Mouse (Mus musculus) CH12.LX (cell line): ENCODE measurements around the gene Atp8b4. TPM values are rescaled to one million over a fixed set of nuclear protein-coding genes. Genes with fewer than 3 reads are reported as not detected.

Experiments used
- DNase-seq: peaks from one replicate; pipeline ENCODE4 v3.0.0-alpha.2; 2013; ENCODE audit errors: extremely low read depth
- H3K27ac ChIP-seq: 2 replicates; pipeline ENCODE4 v1.5.1; 2012; ENCODE audit warnings: low read depth, mild to moderate bottlenecking, control low read depth, moderate library complexity; ENCODE audit not compliant: insufficient read depth
- H3K27me3 ChIP-seq: replicated peaks from 2 replicates; pipeline ENCODE3; 2012; ENCODE audit warnings: inconsistent platforms
- H3K36me3 ChIP-seq, 2 experiments: replicated peaks in 1 of 2; 2 replicates each; pipeline versions ENCODE3 to v1.6.1; 2012; ENCODE audit warnings: inconsistent platforms in 1 of 2, low read length in 1 of 2, mild to moderate bottlenecking in 1 of 2, mixed read lengths in 1 of 2, moderate library complexity in 1 of 2; ENCODE audit not compliant: control insufficient read depth in 1 of 2, insufficient read depth in 1 of 2
- H3K4me1 ChIP-seq, 2 experiments: 2 replicates each; pipeline ENCODE4 v1.6.1; 2012; ENCODE audit warnings: inconsistent platforms in 1 of 2, moderate library complexity in 1 of 2; ENCODE audit not compliant: insufficient read depth in 2 of 2, control insufficient read depth in 1 of 2
- H3K4me2 ChIP-seq: 2 replicates; pipeline ENCODE4 v1.6.1; 2012; ENCODE audit warnings: low read depth, mild to moderate bottlenecking, control low read depth; ENCODE audit not compliant: poor library complexity, insufficient read depth, severe bottlenecking
- H3K4me3 ChIP-seq, 3 experiments: fragments of 150-350 bp in 1 of 3; sonication (generic) in 1 of 3; replicated peaks in 1 of 3; 2 replicates each; pipeline versions ENCODE3 to v1.5.1; 2011 to 2012; ENCODE audit warnings: low read depth in 2 of 3, low read length in 2 of 3, mild to moderate bottlenecking in 2 of 3, moderate library complexity in 2 of 3, control low read depth in 1 of 3, improper control_type of control experiment in 1 of 3, inconsistent platforms in 1 of 3, mixed read lengths in 1 of 3; ENCODE audit not compliant: poor library complexity in 1 of 3
- H3K79me2 ChIP-seq: replicated peaks from 2 replicates; pipeline ENCODE4 v1.6.1; 2012; ENCODE audit warnings: mild to moderate bottlenecking, moderate library complexity; ENCODE audit not compliant: control insufficient read depth, poor library complexity, insufficient read depth, severe bottlenecking; ENCODE audit errors: extremely low read depth
- H3K9ac ChIP-seq: 2 replicates; pipeline ENCODE4 v1.6.1; 2012; ENCODE audit warnings: low read depth, mild to moderate bottlenecking, control low read depth, moderate library complexity; ENCODE audit not compliant: insufficient read depth
- H3K9me3 ChIP-seq: replicated peaks from 2 replicates; pipeline ENCODE3; 2012; ENCODE audit warnings: low read length, inconsistent platforms, mixed read lengths
- CHD1 ChIP-seq: IDR thresholded peaks from 2 replicates; pipeline ENCODE4 v1.6.1; 2012; ENCODE audit warnings: low read depth, low read length, improper control_type of control experiment, inconsistent platforms
- CHD2 ChIP-seq: IDR thresholded peaks from 2 replicates; pipeline ENCODE4 v1.6.1; 2011; ENCODE audit warnings: low read length, improper control_type of control experiment
- CTCF ChIP-seq, 2 experiments: IDR thresholded peaks in 1 of 2; conservative IDR thresholded peaks in 1 of 2; 2 replicates each; pipeline ENCODE4 v1.5.1; 2011 to 2012; ENCODE audit warnings: low read depth in 2 of 2, low read length in 2 of 2, improper control_type of control experiment in 1 of 2, inconsistent platforms in 1 of 2, mild to moderate bottlenecking in 1 of 2, moderate library complexity in 1 of 2
- ELF1 ChIP-seq: IDR thresholded peaks from 2 replicates; pipeline ENCODE4 v1.6.1; 2014; ENCODE audit warnings: low read depth, mild to moderate bottlenecking, inconsistent platforms, low read length, improper control_type of control experiment
- ETS1 ChIP-seq: conservative IDR thresholded peaks from 2 replicates; pipeline ENCODE4 v1.6.1; 2012; ENCODE audit warnings: low read depth, mild to moderate bottlenecking, inconsistent platforms, low read length, improper control_type of control experiment, moderate library complexity
- IRF4 ChIP-seq: IDR thresholded peaks from 2 replicates; pipeline ENCODE4 v1.6.1; 2014; ENCODE audit warnings: low read depth, mild to moderate bottlenecking, inconsistent platforms, low read length, improper control_type of control experiment
- JUND ChIP-seq: conservative IDR thresholded peaks from 2 replicates; pipeline ENCODE4 v1.6.1; 2011; ENCODE audit warnings: low read depth, low read length, improper control_type of control experiment
- KAT2A ChIP-seq: IDR thresholded peaks from 2 replicates; pipeline ENCODE4 v1.6.1; 2012; ENCODE audit warnings: low read length, improper control_type of control experiment, inconsistent platforms; ENCODE audit not compliant: insufficient replicate concordance
- MAFK ChIP-seq: IDR thresholded peaks from 2 replicates; pipeline ENCODE4 v1.6.1; 2011; ENCODE audit warnings: low read length, improper control_type of control experiment; ENCODE audit not compliant: insufficient replicate concordance
- MXI1 ChIP-seq: IDR thresholded peaks from 2 replicates; pipeline ENCODE4 v1.6.1; 2011; ENCODE audit warnings: mild to moderate bottlenecking, low read depth, low read length, improper control_type of control experiment
- MYC ChIP-seq: IDR thresholded peaks from 2 replicates; pipeline ENCODE4 v1.6.1; 2011; ENCODE audit warnings: low read depth, mild to moderate bottlenecking, improper control_type of control experiment, low read length
- NELFE ChIP-seq: IDR thresholded peaks from 2 replicates; pipeline ENCODE4 v1.6.1; 2011; ENCODE audit warnings: low read depth, low read length, improper control_type of control experiment
- PAX5 ChIP-seq: IDR thresholded peaks from 2 replicates; pipeline ENCODE4 v1.6.1; 2012; ENCODE audit warnings: low read length, inconsistent platforms, mixed read lengths
- POLR2A ChIP-seq: IDR thresholded peaks from 2 replicates; pipeline ENCODE4 v1.6.1; 2011; ENCODE audit warnings: low read depth, mild to moderate bottlenecking, improper control_type of control experiment, low read length
- POLR2AphosphoS2 ChIP-seq: IDR thresholded peaks from 2 replicates; pipeline ENCODE4 v1.6.1; 2011; ENCODE audit warnings: low read depth, low read length, improper control_type of control experiment
- RAD21 ChIP-seq: IDR thresholded peaks from 2 replicates; pipeline ENCODE4 v1.6.1; 2011; ENCODE audit warnings: low read depth, mild to moderate bottlenecking, low read length, improper control_type of control experiment, moderate library complexity
- SMC3 ChIP-seq: IDR thresholded peaks from 2 replicates; pipeline ENCODE4 v1.6.1; 2011; ENCODE audit warnings: low read depth, low read length, improper control_type of control experiment
- TCF12 ChIP-seq: IDR thresholded peaks from 2 replicates; pipeline ENCODE4 v1.6.1; 2014; ENCODE audit warnings: low read depth, mild to moderate bottlenecking, inconsistent platforms, low read length, improper control_type of control experiment
- UBTF ChIP-seq: IDR thresholded peaks from 2 replicates; pipeline ENCODE4 v1.6.1; 2012; ENCODE audit warnings: low read depth, mild to moderate bottlenecking, inconsistent platforms, low read length, improper control_type of control experiment, moderate library complexity
- USF1 ChIP-seq: IDR thresholded peaks from 2 replicates; pipeline ENCODE4 v1.6.1; 2014; ENCODE audit warnings: low read depth, mild to moderate bottlenecking, inconsistent platforms, low read length, improper control_type of control experiment
- ZC3H11A ChIP-seq: IDR thresholded peaks from 2 replicates; pipeline ENCODE4 v1.6.1; 2012; ENCODE audit warnings: low read depth, mild to moderate bottlenecking, inconsistent platforms, low read length, improper control_type of control experiment
- ZKSCAN1 ChIP-seq: IDR thresholded peaks from 2 replicates; pipeline ENCODE4 v1.6.1; 2012; ENCODE audit warnings: low read depth, inconsistent platforms, low read length, improper control_type of control experiment, borderline replicate concordance
- ZMIZ1 ChIP-seq: IDR thresholded peaks from 2 replicates; pipeline ENCODE4 v1.6.1; 2012; ENCODE audit warnings: low read depth, mild to moderate bottlenecking, inconsistent platforms, low read length, improper control_type of control experiment
- ZNF384 ChIP-seq: IDR thresholded peaks from 2 replicates; pipeline ENCODE4 v1.6.1; 2012; ENCODE audit warnings: low read depth, low read length, improper control_type of control experiment, inconsistent platforms
- dilution Hi-C: fragments of 300-500 bp; cut with MboI; formaldehyde crosslinking; loops from 2 replicates; pipeline ENCODE4 v1.14.3; 2020; ENCODE audit warnings: low sequenced_read_pairs; ENCODE audit not compliant: extremely low pct_unique_long_range_greater_than_20kb, extremely low pct_ligation_motif_present
- in situ Hi-C: fragments of 300-500 bp; cut with MboI; formaldehyde crosslinking; loops from 3 replicates; pipeline ENCODE4 v1.14.3; 2019; ENCODE audit warnings: low sequenced_read_pairs, low pct_ligation_motif_present, low pct_unique_long_range_greater_than_20kb, mixed read lengths
- polyA plus RNA-seq: library from polyadenylated mRNA; unstranded; fragments of >175 nt; gene quantifications from 2 replicates; pipeline ENCODE4 v1.2.1, GENCODE M21; 2012; ENCODE audit warnings: low read depth; ENCODE audit not compliant: insufficient read length
- total RNA-seq, 2 experiments: library from RNA; depleted of rRNA; stranded (reverse); fragments of 300-350 nt in 1 of 2; fragments of >200 nt in 1 of 2; gene quantifications; 2 replicates each; pipeline ENCODE4 v1.2.3; 2012 to 2014

Gene Atp8b4
- total and polyA plus RNA-seq, 3 experiments = 0.50 to 1.9 (median 0.79) TPM

- H3K27ac ChIP-seq = no peak overlapping the region
- dilution Hi-C loops = no loop called here
- H3K4me1 ChIP-seq = peaks cover under 1 to 5% of the 10 kb centered on the region in 2 experiments; a peak in 3 of 4 replicates
- no peaks in the 10 kb centered on the region for H3K27me3 ChIP-seq
- H3K4me3 ChIP-seq = no peak overlapping the region
- no peaks in the 10 kb centered on the region for H3K36me3 ChIP-seq
- H3K9me3 ChIP-seq = no peaks in the 10 kb centered on the region
- no peak overlapping the region for H3K4me2 ChIP-seq
- in situ Hi-C loops = no loop called here
- no peak overlapping the region for H3K9ac ChIP-seq
- H3K79me2 ChIP-seq = no peaks in the 10 kb centered on the region
- DNase-seq = peak; percentile 60
- TF ChIP-seq ELF1 (no peak), NELFE (no peak), CHD2 (no peak), UBTF (no peak), SMC3 (peak; percentile 80), KAT2A (no peak), ZC3H11A (peak; percentile 40), CHD1 (no peak), MAFK (no peak), MXI1 (no peak), MYC (0 out of 2 replicates have a peak, but pooled peaks have one; percentile 18), RAD21 (peak; percentile 99), POLR2AphosphoS2 (no peak), ETS1 (no peak), IRF4 (no peak), JUND (peak; percentile 44; the same call in 1 of the 2 replicates), ZMIZ1 (no peak), PAX5 (no peak), TCF12 (no peak), CTCF (conservative IDR thresholded peaks at IDR 0.05 in 1 of 2, IDR thresholded peaks at IDR 0.05 in 1 of 2; ENCODE audit: low read depth in 2 of 2, low read length in 2 of 2) (peak; percentile 59 to 90), USF1 (no peak), POLR2A (no peak), ZKSCAN1 (no peak), ZNF384 (peak; percentile 92)
- TF ChIP-seq, all 38 proteins: peak for 7
Observed at GRCm38 (mm10) chr2:126520828-126521227, 20.4 kb upstream of the Atp8b4 start.
